ENCODE assay signal across 7 mouse cellular contexts in genomic region chr6:89339447-89339846, GRCm38 (mm10). TPM values are rescaled to one million over a fixed set of nuclear protein-coding genes. Genes with fewer than 3 reads are reported as not detected.
DNase-seq lines count a peak whose midpoint lies in the region; ATAC-seq and TF ChIP-seq lines count a peak whose summit lies in the region.

No protein-coding gene starts in this region.

- 85% methylated on average over 2 of the region's 2 CpGs for WGBS in forebrain, embryonic 14.5 days
- 88% methylated on average over 2 of the region's 2 CpGs for WGBS in midbrain, embryonic 13.5 days

- no peak overlapping the region for H3K9ac ChIP-seq in forebrain, embryonic 14.5 days (ENCODE audit: low read length)
- H3K9ac ChIP-seq in midbrain, embryonic 13.5 days (replicated peaks), result no peak overlapping the region

- no peak overlapping the region for H3K4me3 ChIP-seq in layer of hippocampus, adult 2 months
- H3K4me3 ChIP-seq in forebrain, embryonic 14.5 days (ENCODE audit: low read depth, low read length), result no peak overlapping the region
- no peak overlapping the region for H3K4me3 ChIP-seq in midbrain, embryonic 13.5 days (replicated peaks)

- TF ChIP-seq CTCF in layer of hippocampus, adult 2 months (conservative IDR thresholded peaks at IDR 0.05), result peak; percentile 69

- H3K9me3 ChIP-seq in forebrain, embryonic 14.5 days (replicated peaks; ENCODE audit: control insufficient read depth, low read length), result no peaks in the 10 kb centered on the region
- no peaks in the 10 kb centered on the region for H3K9me3 ChIP-seq in midbrain, embryonic 13.5 days

- no peak overlapping the region for H3K27ac ChIP-seq in layer of hippocampus, adult 2 months
- no peak overlapping the region for H3K27ac ChIP-seq in forebrain, embryonic 14.5 days (ENCODE audit: low read depth, low read length)
- no peak overlapping the region for H3K27ac ChIP-seq in midbrain, embryonic 13.5 days

- peaks cover 3% of the 10 kb centered on the region for H3K4me1 ChIP-seq in forebrain, embryonic 14.5 days (ENCODE audit: control insufficient read depth, insufficient read depth, low read length)
- H3K4me1 ChIP-seq in midbrain, embryonic 13.5 days (replicated peaks), result peaks cover 20% of the 10 kb centered on the region

- peaks cover 94% of the 10 kb centered on the region for H3K36me3 ChIP-seq in forebrain, embryonic 14.5 days (ENCODE audit: control insufficient read depth, insufficient read depth, low read length)
- peaks cover 100% of the 10 kb centered on the region for H3K36me3 ChIP-seq in midbrain, embryonic 13.5 days

- no peaks in the 10 kb centered on the region for H3K27me3 ChIP-seq in forebrain, embryonic 14.5 days (replicated peaks; ENCODE audit: control insufficient read depth, insufficient read depth, low read length)
- H3K27me3 ChIP-seq in midbrain, embryonic 13.5 days, result no peaks in the 10 kb centered on the region

- H3K4me2 ChIP-seq in forebrain, embryonic 14.5 days (ENCODE audit: low read length), result no peak overlapping the region
- H3K4me2 ChIP-seq in midbrain, embryonic 13.5 days (replicated peaks), result no peak overlapping the region

- DNase-seq in layer of hippocampus, adult 2 months (ENCODE audit: low spot score in 2 of 2), result peak in 1 of 2 experiments; percentile 66
- DNase-seq in layer of hippocampus, adult 18-20 months (ENCODE audit: low spot score in 2 of 2), result no peak
- DNase-seq in adrenal gland, adult 8-10 months, result peak; percentile 80
- DNase-seq in heart, adult 9 months (ENCODE audit: low spot score in 2 of 2), result peak; percentile 76 to 86
- peak; percentile 57 to 72 for DNase-seq in layer of hippocampus, postnatal 14 days (ENCODE audit: low spot score in 2 of 2)
- DNase-seq in forebrain, embryonic 14.5 days (ENCODE audit: low spot score), result no peak

- ATAC-seq in forebrain, embryonic 14.5 days, result no peak
- no peak for ATAC-seq in midbrain, embryonic 13.5 days

RNA-seq across cellular contexts. Expression of gene Plxna1, which starts 23.0 kb away (rescaled TPM):
- total RNA-seq in layer of hippocampus, adult 2 months (2021), result 100 to 1,000 TPM; 108 to 120 TPM
- total RNA-seq in layer of hippocampus, adult 18-20 months (2021), result 100 to 1,000 TPM; 112 to 119 TPM
- 10 to 100 TPM; 65.9 to 85.2 (median 71.0) TPM for total RNA-seq in adrenal gland, adult 8-10 months (2022)
- total RNA-seq in layer of hippocampus, postnatal 14 days (2021), result 100 to 1,000 TPM; 162 to 166 TPM
- polyA plus RNA-seq in forebrain, embryonic 14.5 days (2014; fragmentation: Nextera tagmentation; extraction: Ambion mirVana), result 26.8 and 31.9 TPM in 2 replicates
- polyA plus RNA-seq in midbrain, embryonic 13.5 days (2015; fragmentation: Nextera tagmentation; extraction: Ambion mirVana), result 53.1 and 69.4 TPM in 2 replicates

Comparison
In these comparisons a context has a peak if more than half of its experiments do, and no peak if none do; other contexts are left out.
1. DNase-seq: peak in adrenal gland, adult 8-10 months (single experiment), heart, adult 9 months (2 of 2) and layer of hippocampus, postnatal 14 days (2 of 2); none in layer of hippocampus, adult 18-20 months (0 of 2) and forebrain, embryonic 14.5 days (single experiment).